Mouse (Mus musculus) E14TG2a.4 (cell line): ENCODE results near the gene Erbb4.

ENCODE experiments used
- CTCF ChIP-seq: conservative IDR thresholded peaks from 2 replicates; pipeline ENCODE4 v1.5.1; 2014; ENCODE audit warnings: low read length
- NANOG ChIP-seq: IDR thresholded peaks from 2 replicates; pipeline ENCODE4 v1.6.1; 2014; ENCODE audit warnings: borderline replicate concordance, low read length, mixed read lengths

DNA sequence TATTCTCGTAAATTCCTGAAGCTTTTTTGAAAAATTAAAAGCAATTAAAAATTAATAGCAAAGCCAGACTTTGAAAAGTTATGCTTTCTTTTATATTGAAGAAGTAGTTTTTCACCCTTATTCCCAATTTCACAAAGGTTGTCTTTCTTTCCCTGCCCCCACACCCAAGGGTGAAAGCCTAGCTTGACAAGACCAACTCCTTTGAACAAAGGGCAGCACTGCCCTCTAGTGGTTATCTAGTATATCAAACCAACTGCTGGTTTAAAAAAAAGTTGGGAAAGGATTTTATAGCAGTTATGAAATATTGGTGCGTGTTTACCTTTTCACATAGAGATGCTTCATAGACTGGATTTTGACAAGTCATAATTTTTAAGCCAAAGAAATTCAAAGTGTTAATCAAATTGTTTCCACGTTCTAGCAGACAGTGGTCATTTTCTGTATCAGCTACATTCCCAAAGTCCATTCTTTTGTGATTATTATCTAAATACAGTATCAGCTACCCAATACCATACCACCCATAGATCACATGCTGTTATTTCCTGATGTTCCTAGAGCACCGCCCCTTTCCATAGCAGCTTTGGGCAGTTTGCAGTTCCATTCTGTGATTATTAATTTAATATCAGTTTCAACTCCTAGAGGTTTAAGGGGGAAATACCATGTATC, 31.1 kb upstream of the Erbb4 start:
- peak; percentile 58 for TF ChIP-seq CTCF
- TF ChIP-seq NANOG, result no peak
